Mouse (Mus musculus): ENCODE results near the gene Scn9a.

The Scn9a gene

DNA sequence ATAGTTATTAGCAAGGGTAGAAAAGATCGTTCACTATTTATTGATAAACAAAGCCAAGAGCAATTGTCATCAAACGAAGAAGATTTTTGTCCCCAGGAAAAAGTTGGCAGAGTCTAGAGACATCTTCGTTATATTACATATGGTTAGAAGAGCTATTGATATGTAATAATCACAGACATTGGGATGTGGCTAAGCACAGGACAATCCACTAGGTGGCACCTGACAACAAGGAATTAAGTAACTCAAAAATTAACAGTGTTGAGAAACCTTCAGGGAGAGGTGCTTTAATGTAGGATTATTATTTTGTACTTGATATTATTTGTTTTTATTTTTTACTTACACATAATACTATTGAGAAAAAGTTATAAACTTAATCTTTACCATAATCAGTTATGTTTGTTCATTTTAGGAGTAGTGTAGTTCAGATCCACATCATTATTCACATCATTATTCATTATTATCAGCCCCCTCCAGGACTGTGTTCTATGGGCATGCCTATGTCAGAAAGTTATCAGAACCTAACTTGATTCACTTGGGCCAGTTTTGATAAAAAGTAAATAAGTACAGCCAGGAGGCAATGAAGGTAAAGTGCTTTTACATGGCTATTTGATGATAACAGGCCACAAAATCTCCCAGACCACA lies 161.5 kb downstream of the Scn9a start:
- in situ Hi-C loops (cut with MboI; ENCODE audit: low pct_unique_long_range_greater_than_20kb in 1 of 2, low sequenced_read_pairs in 2 of 2, unreplicated experiment in 1 of 2): no loop called here

DNA sequence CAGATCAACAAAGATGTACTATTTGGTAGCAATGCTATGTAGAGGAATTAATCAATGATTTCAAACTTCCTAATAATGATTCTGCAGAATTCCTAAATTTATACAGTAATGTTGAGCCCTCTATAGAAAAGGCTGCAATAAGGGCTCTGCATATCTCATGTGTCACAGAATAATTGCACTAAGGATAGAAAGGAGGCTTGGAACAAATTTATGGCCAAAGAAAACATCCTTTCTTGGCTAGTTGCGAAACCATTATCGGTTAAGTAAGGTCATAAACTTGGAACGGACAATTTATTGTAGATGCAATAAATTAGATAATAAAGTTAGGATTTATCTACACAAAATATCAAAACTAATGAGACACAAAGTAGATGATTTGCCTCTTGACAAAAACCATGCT lies 169.3 kb downstream of the Scn9a start:
- in situ Hi-C loops (cut with MboI; ENCODE audit: low pct_unique_long_range_greater_than_20kb in 1 of 2, low sequenced_read_pairs in 2 of 2, unreplicated experiment in 1 of 2): no loop called here

DNA sequence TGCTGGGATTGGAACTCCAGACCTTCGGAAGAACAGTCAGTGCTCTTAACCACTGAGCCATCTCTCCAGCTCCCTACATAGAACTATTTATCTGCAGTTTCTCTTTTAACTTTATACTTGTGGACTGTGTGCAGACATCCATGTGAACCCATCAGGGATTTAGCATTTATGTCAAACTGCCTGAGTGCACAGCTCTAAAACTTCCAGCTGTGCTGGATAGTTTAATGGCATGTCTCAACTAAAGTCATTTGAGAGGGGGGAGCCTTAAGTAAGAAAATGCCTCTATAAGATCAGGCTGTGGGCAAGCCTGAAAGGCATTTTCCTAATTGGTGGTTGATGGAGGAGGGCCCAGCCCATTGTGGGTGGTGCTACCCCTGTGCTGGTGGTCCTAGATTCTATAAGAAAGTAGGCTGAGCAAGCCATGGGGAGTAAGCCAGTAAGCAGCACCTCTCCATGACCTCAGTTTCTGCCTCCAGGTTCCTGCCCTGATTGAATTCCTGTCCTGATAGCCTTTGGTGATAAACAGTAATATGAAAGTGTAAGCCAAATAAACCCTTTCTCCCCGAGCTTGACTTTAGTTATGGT lies 169.8 kb downstream of the Scn9a start:
- in situ Hi-C loops (cut with MboI; ENCODE audit: low pct_unique_long_range_greater_than_20kb in 1 of 2, low sequenced_read_pairs in 2 of 2, unreplicated experiment in 1 of 2): no loop called here

DNA sequence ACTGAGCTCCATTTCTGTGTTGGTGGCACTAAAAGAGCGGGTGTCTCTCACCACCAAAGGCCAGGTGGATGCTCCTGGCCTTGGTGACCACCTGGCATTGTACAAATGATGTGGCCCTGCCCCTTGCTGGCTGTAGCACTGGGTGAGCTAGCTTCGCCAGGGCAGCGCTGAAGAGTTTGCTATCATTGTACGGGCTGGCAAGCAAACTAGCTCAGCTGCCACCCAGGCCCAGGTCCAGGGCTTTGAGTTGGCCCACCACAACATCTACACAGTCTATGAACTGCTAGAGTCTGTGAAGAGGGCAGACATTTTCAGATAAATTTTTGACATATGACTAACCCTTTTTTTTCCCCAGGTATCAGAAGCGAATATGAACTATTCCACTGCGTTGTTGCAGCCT lies 170.8 kb downstream of the Scn9a start:
- in situ Hi-C loops (cut with MboI; ENCODE audit: low pct_unique_long_range_greater_than_20kb in 1 of 2, low sequenced_read_pairs in 2 of 2, unreplicated experiment in 1 of 2): no loop called here

DNA sequence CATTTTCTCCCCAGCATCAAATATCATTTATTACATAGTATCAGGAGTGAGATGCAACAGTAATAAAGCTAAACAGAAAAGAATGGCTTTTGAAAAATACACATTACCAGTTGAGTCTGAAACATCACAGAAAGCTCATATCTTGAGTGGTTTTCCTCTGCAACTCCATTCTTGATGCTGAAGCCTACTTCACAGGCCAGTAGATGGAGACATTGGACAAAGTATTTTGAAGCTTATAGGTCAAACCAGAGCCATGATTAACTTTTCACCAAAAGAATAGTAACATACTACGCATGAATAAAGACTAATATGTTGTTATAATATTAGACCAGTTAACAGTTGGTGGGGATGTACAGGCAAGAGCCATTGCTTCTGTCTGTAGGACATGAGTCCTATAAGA lies 172.3 kb downstream of the Scn9a start:
- in situ Hi-C loops (cut with MboI; ENCODE audit: low pct_unique_long_range_greater_than_20kb in 1 of 2, low sequenced_read_pairs in 2 of 2, unreplicated experiment in 1 of 2): no loop called here

DNA sequence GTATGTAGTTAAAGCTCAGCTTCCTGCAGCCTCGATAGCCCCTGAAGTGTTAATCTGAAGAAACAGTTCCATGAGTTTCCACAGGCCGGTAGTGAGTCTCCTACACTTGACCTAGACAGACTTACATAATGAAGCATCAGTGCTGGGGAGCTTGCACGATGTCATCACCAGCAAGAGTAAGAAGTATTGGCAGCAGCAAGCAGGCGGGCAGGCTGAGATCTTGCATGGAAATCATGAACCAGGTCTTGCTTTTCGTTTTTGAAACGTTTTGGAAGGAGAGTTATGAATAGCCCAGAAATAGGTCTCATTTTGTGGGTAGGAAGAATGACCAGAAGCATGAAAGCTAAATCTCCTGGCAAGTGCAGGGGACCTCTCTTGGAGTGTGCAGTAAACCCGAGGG lies 194.1 kb downstream of the Scn9a start, which contains the start of gene Scn1a:
TSS of gene Scn1a (minus strand) at position 130 of the 400 bp plus-strand sequence.
- in situ Hi-C loops (cut with MboI; ENCODE audit: low pct_unique_long_range_greater_than_20kb in 1 of 2, low sequenced_read_pairs in 2 of 2, unreplicated experiment in 1 of 2): no loop called here

DNA sequence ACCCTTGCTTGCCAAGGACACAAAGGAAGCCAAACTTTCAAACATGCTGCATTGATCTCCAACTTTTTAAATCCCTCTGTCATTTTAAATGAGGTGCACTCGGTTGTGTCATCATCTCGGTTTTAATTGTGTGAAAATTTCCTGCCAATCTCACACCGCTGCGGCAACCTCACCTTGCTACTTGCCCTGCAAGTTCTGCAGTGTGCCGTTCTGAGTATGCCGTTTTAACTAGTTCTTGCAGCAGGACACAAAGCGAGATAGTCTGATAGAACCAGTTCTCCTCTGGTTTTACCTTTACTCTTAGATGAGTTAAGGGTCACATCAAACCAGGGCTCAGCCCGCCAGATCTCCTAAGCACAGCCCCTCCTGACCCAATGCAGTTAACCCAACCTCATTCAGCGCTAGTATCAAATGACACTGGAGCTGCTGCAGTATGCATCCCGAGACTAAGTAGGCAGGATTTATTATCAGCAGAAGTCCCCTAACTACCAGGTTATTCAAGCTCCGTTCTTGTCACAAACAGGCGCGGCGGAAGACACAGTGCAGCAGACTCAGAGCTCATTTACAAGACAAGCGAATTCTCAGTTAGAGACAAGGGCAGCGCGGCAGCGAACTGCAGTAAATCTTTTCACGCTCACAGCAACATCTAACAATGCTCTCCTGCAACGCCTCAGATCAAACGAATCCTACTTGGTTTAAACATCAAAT lies 194.8 kb downstream of the Scn9a start:
- in situ Hi-C loops (cut with MboI; ENCODE audit: low pct_unique_long_range_greater_than_20kb in 1 of 2, low sequenced_read_pairs in 2 of 2, unreplicated experiment in 1 of 2): no loop called here

DNA sequence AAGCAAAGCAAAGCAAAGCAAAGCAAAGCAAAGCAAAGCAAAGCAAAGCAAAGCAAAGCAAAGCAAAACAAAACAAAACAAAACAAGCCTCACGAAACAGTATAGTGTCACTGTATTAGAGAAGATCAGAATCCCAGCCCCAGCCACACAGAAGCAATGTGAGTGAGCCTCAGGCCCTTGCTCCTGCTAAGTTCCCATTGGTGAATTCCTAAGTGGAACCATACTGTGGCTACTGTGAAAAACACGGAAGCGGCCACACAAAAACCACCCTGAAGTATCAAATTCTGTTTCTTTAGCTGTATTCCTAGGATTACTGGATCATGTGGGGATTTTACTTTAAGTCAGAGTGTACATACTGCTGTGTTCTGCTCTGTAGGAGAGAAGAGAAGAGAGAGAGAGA lies 198.5 kb downstream of the Scn9a start:
- in situ Hi-C loops (cut with MboI; ENCODE audit: low pct_unique_long_range_greater_than_20kb in 1 of 2, low sequenced_read_pairs in 2 of 2, unreplicated experiment in 1 of 2): no loop called here
